Mouse (Mus musculus) CH12.LX (cell line): ENCODE results near the gene Zbtb1. TPM values are rescaled to one million over a fixed set of nuclear protein-coding genes. Genes with fewer than 3 reads are reported as not detected.

Experiments used
- DNase-seq: peaks from one replicate; pipeline ENCODE4 v3.0.0-alpha.2; 2013; ENCODE audit errors: extremely low read depth
- H3K27ac ChIP-seq: 2 replicates; pipeline ENCODE4 v1.5.1; 2012; ENCODE audit warnings: low read depth, mild to moderate bottlenecking, control low read depth, moderate library complexity; ENCODE audit not compliant: insufficient read depth
- H3K27me3 ChIP-seq: replicated peaks from 2 replicates; pipeline ENCODE3; 2012; ENCODE audit warnings: inconsistent platforms
- H3K36me3 ChIP-seq, 2 experiments: replicated peaks in 1 of 2; 2 replicates each; pipeline versions ENCODE3 to v1.6.1; 2012; ENCODE audit warnings: inconsistent platforms in 1 of 2, low read length in 1 of 2, mild to moderate bottlenecking in 1 of 2, mixed read lengths in 1 of 2, moderate library complexity in 1 of 2; ENCODE audit not compliant: control insufficient read depth in 1 of 2, insufficient read depth in 1 of 2
- H3K4me1 ChIP-seq, 2 experiments: 2 replicates each; pipeline ENCODE4 v1.6.1; 2012; ENCODE audit warnings: inconsistent platforms in 1 of 2, moderate library complexity in 1 of 2; ENCODE audit not compliant: insufficient read depth in 2 of 2, control insufficient read depth in 1 of 2
- H3K4me2 ChIP-seq: 2 replicates; pipeline ENCODE4 v1.6.1; 2012; ENCODE audit warnings: low read depth, mild to moderate bottlenecking, control low read depth; ENCODE audit not compliant: poor library complexity, insufficient read depth, severe bottlenecking
- H3K4me3 ChIP-seq, 3 experiments: fragments of 150-350 bp in 1 of 3; sonication (generic) in 1 of 3; replicated peaks in 1 of 3; 2 replicates each; pipeline versions ENCODE3 to v1.5.1; 2011 to 2012; ENCODE audit warnings: low read depth in 2 of 3, low read length in 2 of 3, mild to moderate bottlenecking in 2 of 3, moderate library complexity in 2 of 3, control low read depth in 1 of 3, improper control_type of control experiment in 1 of 3, inconsistent platforms in 1 of 3, mixed read lengths in 1 of 3; ENCODE audit not compliant: poor library complexity in 1 of 3
- H3K79me2 ChIP-seq: replicated peaks from 2 replicates; pipeline ENCODE4 v1.6.1; 2012; ENCODE audit warnings: mild to moderate bottlenecking, moderate library complexity; ENCODE audit not compliant: control insufficient read depth, poor library complexity, insufficient read depth, severe bottlenecking; ENCODE audit errors: extremely low read depth
- H3K9ac ChIP-seq: 2 replicates; pipeline ENCODE4 v1.6.1; 2012; ENCODE audit warnings: low read depth, mild to moderate bottlenecking, control low read depth, moderate library complexity; ENCODE audit not compliant: insufficient read depth
- H3K9me3 ChIP-seq: replicated peaks from 2 replicates; pipeline ENCODE3; 2012; ENCODE audit warnings: low read length, inconsistent platforms, mixed read lengths
- CHD1 ChIP-seq: IDR thresholded peaks from 2 replicates; pipeline ENCODE4 v1.6.1; 2012; ENCODE audit warnings: low read depth, low read length, improper control_type of control experiment, inconsistent platforms
- E2F4 ChIP-seq: IDR thresholded peaks from 2 replicates; pipeline ENCODE4 v1.6.1; 2011; ENCODE audit warnings: low read depth, low read length, improper control_type of control experiment; ENCODE audit not compliant: insufficient replicate concordance
- ELF1 ChIP-seq: IDR thresholded peaks from 2 replicates; pipeline ENCODE4 v1.6.1; 2014; ENCODE audit warnings: low read depth, mild to moderate bottlenecking, inconsistent platforms, low read length, improper control_type of control experiment
- EP300 ChIP-seq: IDR thresholded peaks from 2 replicates; pipeline ENCODE4 v1.6.1; 2011; ENCODE audit warnings: low read length, improper control_type of control experiment
- ETS1 ChIP-seq: conservative IDR thresholded peaks from 2 replicates; pipeline ENCODE4 v1.6.1; 2012; ENCODE audit warnings: low read depth, mild to moderate bottlenecking, inconsistent platforms, low read length, improper control_type of control experiment, moderate library complexity
- GABPA ChIP-seq: IDR thresholded peaks from 2 replicates; pipeline ENCODE4 v1.6.1; 2012; ENCODE audit warnings: low read depth, low read length, improper control_type of control experiment, inconsistent platforms; ENCODE audit not compliant: insufficient replicate concordance
- IRF4 ChIP-seq: IDR thresholded peaks from 2 replicates; pipeline ENCODE4 v1.6.1; 2014; ENCODE audit warnings: low read depth, mild to moderate bottlenecking, inconsistent platforms, low read length, improper control_type of control experiment
- JUN ChIP-seq: IDR thresholded peaks from 2 replicates; pipeline ENCODE4 v1.6.1; 2011; ENCODE audit warnings: low read depth, mild to moderate bottlenecking, low read length, improper control_type of control experiment, moderate library complexity; ENCODE audit not compliant: insufficient read depth
- JUND ChIP-seq: conservative IDR thresholded peaks from 2 replicates; pipeline ENCODE4 v1.6.1; 2011; ENCODE audit warnings: low read depth, low read length, improper control_type of control experiment
- MAZ ChIP-seq: IDR thresholded peaks from 2 replicates; pipeline ENCODE4 v1.6.1; 2012; ENCODE audit warnings: low read depth, mild to moderate bottlenecking, inconsistent platforms, low read length, improper control_type of control experiment, moderate library complexity
- MEF2A ChIP-seq: IDR thresholded peaks from 2 replicates; pipeline ENCODE4 v1.6.1; 2014; ENCODE audit warnings: low read depth, mild to moderate bottlenecking, inconsistent platforms, low read length, improper control_type of control experiment, borderline replicate concordance
- MXI1 ChIP-seq: IDR thresholded peaks from 2 replicates; pipeline ENCODE4 v1.6.1; 2011; ENCODE audit warnings: mild to moderate bottlenecking, low read depth, low read length, improper control_type of control experiment
- MYC ChIP-seq: IDR thresholded peaks from 2 replicates; pipeline ENCODE4 v1.6.1; 2011; ENCODE audit warnings: low read depth, mild to moderate bottlenecking, improper control_type of control experiment, low read length
- NELFE ChIP-seq: IDR thresholded peaks from 2 replicates; pipeline ENCODE4 v1.6.1; 2011; ENCODE audit warnings: low read depth, low read length, improper control_type of control experiment
- NRF1 ChIP-seq: IDR thresholded peaks from 2 replicates; pipeline ENCODE4 v1.6.1; 2014; ENCODE audit warnings: low read depth, mild to moderate bottlenecking, inconsistent platforms, low read length, improper control_type of control experiment, moderate library complexity
- PAX5 ChIP-seq: IDR thresholded peaks from 2 replicates; pipeline ENCODE4 v1.6.1; 2012; ENCODE audit warnings: low read length, inconsistent platforms, mixed read lengths
- POLR2A ChIP-seq: IDR thresholded peaks from 2 replicates; pipeline ENCODE4 v1.6.1; 2011; ENCODE audit warnings: low read depth, mild to moderate bottlenecking, improper control_type of control experiment, low read length
- RAD21 ChIP-seq: IDR thresholded peaks from 2 replicates; pipeline ENCODE4 v1.6.1; 2011; ENCODE audit warnings: low read depth, mild to moderate bottlenecking, low read length, improper control_type of control experiment, moderate library complexity
- TBP ChIP-seq: conservative IDR thresholded peaks from 2 replicates; pipeline ENCODE4 v1.6.1; 2011; ENCODE audit warnings: low read depth, low read length, improper control_type of control experiment
- TCF12 ChIP-seq: IDR thresholded peaks from 2 replicates; pipeline ENCODE4 v1.6.1; 2014; ENCODE audit warnings: low read depth, mild to moderate bottlenecking, inconsistent platforms, low read length, improper control_type of control experiment
- UBTF ChIP-seq: IDR thresholded peaks from 2 replicates; pipeline ENCODE4 v1.6.1; 2012; ENCODE audit warnings: low read depth, mild to moderate bottlenecking, inconsistent platforms, low read length, improper control_type of control experiment, moderate library complexity
- USF1 ChIP-seq: IDR thresholded peaks from 2 replicates; pipeline ENCODE4 v1.6.1; 2014; ENCODE audit warnings: low read depth, mild to moderate bottlenecking, inconsistent platforms, low read length, improper control_type of control experiment
- ZC3H11A ChIP-seq: IDR thresholded peaks from 2 replicates; pipeline ENCODE4 v1.6.1; 2012; ENCODE audit warnings: low read depth, mild to moderate bottlenecking, inconsistent platforms, low read length, improper control_type of control experiment
- ZNF384 ChIP-seq: IDR thresholded peaks from 2 replicates; pipeline ENCODE4 v1.6.1; 2012; ENCODE audit warnings: low read depth, low read length, improper control_type of control experiment, inconsistent platforms
- dilution Hi-C: fragments of 300-500 bp; cut with MboI; formaldehyde crosslinking; loops from 2 replicates; pipeline ENCODE4 v1.14.3; 2020; ENCODE audit warnings: low sequenced_read_pairs; ENCODE audit not compliant: extremely low pct_unique_long_range_greater_than_20kb, extremely low pct_ligation_motif_present
- in situ Hi-C: fragments of 300-500 bp; cut with MboI; formaldehyde crosslinking; loops from 3 replicates; pipeline ENCODE4 v1.14.3; 2019; ENCODE audit warnings: low sequenced_read_pairs, low pct_ligation_motif_present, low pct_unique_long_range_greater_than_20kb, mixed read lengths
- polyA plus RNA-seq: library from polyadenylated mRNA; unstranded; fragments of >175 nt; gene quantifications from 2 replicates; pipeline ENCODE4 v1.2.1, GENCODE M21; 2012; ENCODE audit warnings: low read depth; ENCODE audit not compliant: insufficient read length
- total RNA-seq, 2 experiments: library from RNA; depleted of rRNA; stranded (reverse); fragments of 300-350 nt in 1 of 2; fragments of >200 nt in 1 of 2; gene quantifications; 2 replicates each; pipeline ENCODE4 v1.2.3; 2012 to 2014

Zbtb1 gene
- total and polyA plus RNA-seq, 3 experiments = 6.4 to 22.0 (median 17.1) TPM

DNA sequence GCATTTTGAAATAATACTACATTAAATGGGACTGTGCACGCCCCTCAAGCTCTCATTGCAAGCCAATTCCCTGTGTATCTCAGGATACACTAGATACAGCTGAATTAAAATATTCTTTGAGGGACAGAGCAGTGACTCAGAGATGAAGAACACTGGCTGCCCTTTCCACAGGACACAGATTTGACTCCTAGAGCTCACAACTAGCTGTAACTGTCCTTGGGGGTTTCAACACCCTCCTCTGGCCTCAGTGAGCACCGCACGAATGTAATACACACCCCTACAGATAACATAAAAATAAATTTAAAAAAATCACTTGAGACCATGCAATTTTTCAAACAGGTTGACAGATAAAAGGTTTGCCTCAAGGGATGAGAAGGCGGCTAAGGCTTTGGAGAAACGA is 57.5 kb downstream of the Zbtb1 start:
- Histone ChIP-seq H3K79me2 (no peaks in the 10 kb centered on the region), H3K9me3 (peaks cover 2% of the 10 kb centered on the region), H3K27ac (no peak overlapping the region), H3K36me3 (no peaks in the 10 kb centered on the region), H3K9ac (no peak overlapping the region), H3K27me3 (no peaks in the 10 kb centered on the region), H3K4me2 (no peak overlapping the region), H3K4me3 (no peak overlapping the region), H3K4me1 (peaks cover 0 to 7% of the 10 kb centered on the region in 2 experiments; a peak in 1 of 4 replicates)
- dilution Hi-C loops = no loop called here
- in situ Hi-C loops = no loop called here
- DNase-seq = no peak
- no peak for TF ChIP-seq USF1
- TF ChIP-seq MEF2A = no peak
- TF ChIP-seq UBTF = no peak
- TF ChIP-seq NRF1 = no peak
- TF ChIP-seq RAD21 = no peak
- no peak for TF ChIP-seq GABPA
- no peak for TF ChIP-seq MAZ
- TF ChIP-seq JUN = no peak
- TF ChIP-seq NELFE = no peak
- TF ChIP-seq PAX5 = no peak
- TF ChIP-seq MXI1 = no peak
- no peak for TF ChIP-seq CHD1
- TF ChIP-seq JUND = no peak
- no peak for TF ChIP-seq IRF4
- TF ChIP-seq MYC = no peak
- no peak for TF ChIP-seq POLR2A
- no peak for TF ChIP-seq ZC3H11A
- no peak for TF ChIP-seq TCF12
- TF ChIP-seq EP300 = no peak

GRCm38 (mm10) chr12:76430879-76431406 is 60.9 kb downstream of the Zbtb1 start:
- Histone ChIP-seq H3K9ac (no peak overlapping the region), H3K4me2 (no peak overlapping the region), H3K27me3 (no peaks in the 10 kb centered on the region)

More at GRCm38 (mm10) chr12:76430879-76431406, 60.9 kb downstream of the Zbtb1 start:
- Histone ChIP-seq H3K9me3 (no peaks in the 10 kb centered on the region), H3K27ac (no peak overlapping the region), H3K4me1 (peaks cover 0 to 7% of the 10 kb centered on the region in 2 experiments; a peak in 1 of 4 replicates), H3K4me3 (no peak overlapping the region), H3K79me2 (no peaks in the 10 kb centered on the region), H3K36me3 (no peaks in the 10 kb centered on the region)
- in situ Hi-C loops = no loop called here
- dilution Hi-C loops = no loop called here
- no peak for DNase-seq
- TF ChIP-seq USF1 (no peak), JUND (no peak), TBP (no peak), POLR2A (no peak), E2F4 (no peak), ZNF384 (no peak), GABPA (no peak), ELF1 (no peak), NRF1 (no peak), ETS1 (no peak)
